ENCODE assay signal across 7 mouse cellular contexts in the genomic region with DNA sequence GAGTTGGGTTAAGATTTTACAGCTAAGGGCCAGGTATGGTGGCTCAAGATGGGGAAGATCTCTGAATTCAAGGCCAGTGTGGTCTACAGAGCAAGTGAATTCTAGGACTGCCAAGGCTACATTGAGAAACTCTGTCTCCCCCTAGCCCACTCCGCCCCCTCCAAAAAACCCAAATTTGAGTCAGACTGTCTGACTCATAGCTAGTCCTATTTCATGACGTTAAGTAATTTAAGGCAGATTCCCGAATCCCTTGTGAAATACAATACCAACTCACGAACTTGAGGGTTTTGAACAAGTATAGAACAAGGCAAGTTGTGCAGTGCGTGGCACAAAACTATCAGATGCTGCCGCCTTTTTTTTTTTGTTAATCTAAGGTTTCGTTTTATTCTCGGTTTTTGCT. TPM values are rescaled to one million over a fixed set of nuclear protein-coding genes. Genes with fewer than 3 reads are reported as not detected.
DNase-seq lines count a peak whose midpoint lies in the region; ATAC-seq and TF ChIP-seq lines count a peak whose summit lies in the region.

No protein-coding gene starts in this region.

- H3K4me3 ChIP-seq in lung, postnatal 0 days (ENCODE audit: low read depth, low read length): peak overlapping the region; percentile 95
- H3K4me3 ChIP-seq in embryonic facial prominence, embryonic 15.5 days (replicated peaks): peak overlapping the region; percentile 64
- H3K4me3 ChIP-seq in limb, embryonic 13.5 days: peak overlapping the region; percentile 84
- peak overlapping the region; percentile 91 for H3K4me3 ChIP-seq in stomach, embryonic 16.5 days (replicated peaks; ENCODE audit: low read length)

- no peak for TF ChIP-seq CTCF in lung, postnatal 0 days (IDR thresholded peaks at IDR 0.05)

- no peaks in the 10 kb centered on the region for H3K9me3 ChIP-seq in lung, postnatal 0 days (ENCODE audit: low read length)
- no peaks in the 10 kb centered on the region for H3K9me3 ChIP-seq in embryonic facial prominence, embryonic 15.5 days (replicated peaks)
- H3K9me3 ChIP-seq in limb, embryonic 13.5 days: no peaks in the 10 kb centered on the region
- H3K9me3 ChIP-seq in stomach, embryonic 16.5 days (replicated peaks; ENCODE audit: control insufficient read depth, low read length): no peaks in the 10 kb centered on the region

- ATAC-seq in lung, postnatal 0 days: no peak
- no peak for ATAC-seq in embryonic facial prominence, embryonic 15.5 days (ENCODE audit: insufficient number of reproducible peaks, low FRiP score, low TSS enrichment, low read depth)
- ATAC-seq in limb, embryonic 13.5 days (ENCODE audit: low FRiP score, low read depth): no peak
- ATAC-seq in stomach, embryonic 16.5 days (ENCODE audit: insufficient read depth, low FRiP score): no peak

- H3K27me3 ChIP-seq in lung, postnatal 0 days (replicated peaks; ENCODE audit: insufficient read depth, low read length): no peaks in the 10 kb centered on the region; the same call in 1 of the 2 replicates
- H3K27me3 ChIP-seq in embryonic facial prominence, embryonic 15.5 days: 0 out of 2 replicates have a peak, but pooled peaks cover 3% of the 10 kb centered on the region
- H3K27me3 ChIP-seq in limb, embryonic 13.5 days: peaks cover 5% of the 10 kb centered on the region; the same call in 1 of the 2 replicates
- H3K27me3 ChIP-seq in stomach, embryonic 16.5 days (ENCODE audit: control insufficient read depth, insufficient read depth, low read length): no peaks in the 10 kb centered on the region

- WGBS in lung, postnatal 0 days: 53% methylated on average over 8 of the region's 8 CpGs
- WGBS in embryonic facial prominence, embryonic 15.5 days: 41% methylated on average over 8 of the region's 8 CpGs
- WGBS in limb, embryonic 13.5 days: 38% methylated on average over 8 of the region's 8 CpGs
- WGBS in stomach, embryonic 16.5 days: 46% methylated on average over 8 of the region's 8 CpGs

- H3K27ac ChIP-seq in lung, postnatal 0 days (ENCODE audit: low read length): no peak overlapping the region
- H3K27ac ChIP-seq in embryonic facial prominence, embryonic 15.5 days (replicated peaks): peak overlapping the region; percentile 61
- H3K27ac ChIP-seq in limb, embryonic 13.5 days: no peak overlapping the region; the same call in 1 of the 2 replicates
- H3K27ac ChIP-seq in stomach, embryonic 16.5 days (ENCODE audit: low read length): peak overlapping the region; percentile 74; the same call in 1 of the 2 replicates

- no peak for TF ChIP-seq EP300 in lung, postnatal 0 days (IDR thresholded peaks at IDR 0.05)

- H3K4me2 ChIP-seq in lung, postnatal 0 days (replicated peaks; ENCODE audit: low read depth, low read length): peak overlapping the region; percentile 72
- H3K4me2 ChIP-seq in embryonic facial prominence, embryonic 15.5 days (replicated peaks): peak overlapping the region; percentile 90
- peak overlapping the region; percentile 80 for H3K4me2 ChIP-seq in limb, embryonic 13.5 days (replicated peaks)
- H3K4me2 ChIP-seq in stomach, embryonic 16.5 days (ENCODE audit: low read depth, low read length): peak overlapping the region; percentile 95

- H3K36me3 ChIP-seq in lung, postnatal 0 days (ENCODE audit: insufficient read depth, low read length): no peaks in the 10 kb centered on the region
- peaks cover 14% of the 10 kb centered on the region; the same call in 1 of the 2 replicates for H3K36me3 ChIP-seq in embryonic facial prominence, embryonic 15.5 days
- peaks cover 14% of the 10 kb centered on the region for H3K36me3 ChIP-seq in limb, embryonic 13.5 days
- H3K36me3 ChIP-seq in stomach, embryonic 16.5 days (ENCODE audit: control insufficient read depth, insufficient read depth, low read length): peaks cover under 1% of the 10 kb centered on the region; the same call in 1 of the 2 replicates

- H3K4me1 ChIP-seq in lung, postnatal 0 days (ENCODE audit: insufficient read depth, low read depth, low read length): peaks cover 7% of the 10 kb centered on the region
- H3K4me1 ChIP-seq in embryonic facial prominence, embryonic 15.5 days: peaks cover 19% of the 10 kb centered on the region
- H3K4me1 ChIP-seq in limb, embryonic 13.5 days: peaks cover 13% of the 10 kb centered on the region
- peaks cover 16% of the 10 kb centered on the region for H3K4me1 ChIP-seq in stomach, embryonic 16.5 days (ENCODE audit: control insufficient read depth, insufficient read depth, low read length)

- DNase-seq in lung, postnatal 0 days (ENCODE audit: low spot score): no peak
- no peak for DNase-seq in lung, postnatal 14 days
- DNase-seq in gastrocnemius, postnatal 25 days: no peak
- DNase-seq in spleen, postnatal 10 days (ENCODE audit: low spot score in 2 of 2): no peak

- H3K9ac ChIP-seq in lung, postnatal 0 days (replicated peaks; ENCODE audit: low read depth): no peak overlapping the region
- H3K9ac ChIP-seq in embryonic facial prominence, embryonic 15.5 days: no peak overlapping the region
- peak overlapping the region; percentile 82 for H3K9ac ChIP-seq in limb, embryonic 13.5 days
- H3K9ac ChIP-seq in stomach, embryonic 16.5 days (ENCODE audit: low read length): peak overlapping the region; percentile 89

RNA-seq across cellular contexts. Expression of gene Snf8, which starts 0.6 kb away (rescaled TPM):
- 72.9 and 77.9 TPM in 2 replicates for polyA plus RNA-seq in lung, postnatal 0 days (2015; fragmentation: Nextera tagmentation; extraction: Ambion mirVana)
- 100 and 103 TPM in 2 replicates for polyA plus RNA-seq in embryonic facial prominence, embryonic 15.5 days (2015; fragmentation: Nextera tagmentation; extraction: Ambion mirVana)
- polyA plus RNA-seq in limb, embryonic 13.5 days (2015; fragmentation: Nextera tagmentation; extraction: Ambion mirVana): 95.0 and 98.4 TPM in 2 replicates
- polyA plus RNA-seq in stomach, embryonic 16.5 days (2015; fragmentation: Nextera tagmentation; extraction: Ambion mirVana): 80.5 and 92.6 TPM in 2 replicates
- 10 to 100 TPM; 31.1 to 31.8 TPM for total RNA-seq in gastrocnemius, postnatal 25 days (2021)

RNA-seq across cellular contexts. Expression of gene Gip, which starts 9.8 kb away (rescaled TPM):
- not detected in 2 replicates for polyA plus RNA-seq in lung, postnatal 0 days (2015; fragmentation: Nextera tagmentation; extraction: Ambion mirVana)
- polyA plus RNA-seq in embryonic facial prominence, embryonic 15.5 days (2015; fragmentation: Nextera tagmentation; extraction: Ambion mirVana): not detected in 2 replicates
- polyA plus RNA-seq in limb, embryonic 13.5 days (2015; fragmentation: Nextera tagmentation; extraction: Ambion mirVana): not detected in 2 replicates
- 2.5 and 5.3 TPM in 2 replicates for polyA plus RNA-seq in stomach, embryonic 16.5 days (2015; fragmentation: Nextera tagmentation; extraction: Ambion mirVana)
- not detected for total RNA-seq in gastrocnemius, postnatal 25 days (2021)

RNA-seq across cellular contexts. Expression of gene Igf2bp1, which starts 28.4 kb away (rescaled TPM):
- polyA plus RNA-seq in lung, postnatal 0 days (2015; fragmentation: Nextera tagmentation; extraction: Ambion mirVana): 4.3 and 6.1 TPM in 2 replicates
- polyA plus RNA-seq in embryonic facial prominence, embryonic 15.5 days (2015; fragmentation: Nextera tagmentation; extraction: Ambion mirVana): 33.0 and 38.6 TPM in 2 replicates
- 83.4 and 85.7 TPM in 2 replicates for polyA plus RNA-seq in limb, embryonic 13.5 days (2015; fragmentation: Nextera tagmentation; extraction: Ambion mirVana)
- 24.1 and 26.7 TPM in 2 replicates for polyA plus RNA-seq in stomach, embryonic 16.5 days (2015; fragmentation: Nextera tagmentation; extraction: Ambion mirVana)
- not detected for total RNA-seq in gastrocnemius, postnatal 25 days (2021)

RNA-seq across cellular contexts. Expression of gene Ube2z, which starts 31.1 kb away (rescaled TPM):
- polyA plus RNA-seq in lung, postnatal 0 days (2015; fragmentation: Nextera tagmentation; extraction: Ambion mirVana): 29.6 and 31.6 TPM in 2 replicates
- 46.3 and 47.1 TPM in 2 replicates for polyA plus RNA-seq in embryonic facial prominence, embryonic 15.5 days (2015; fragmentation: Nextera tagmentation; extraction: Ambion mirVana)
- 39.2 and 41.4 TPM in 2 replicates for polyA plus RNA-seq in limb, embryonic 13.5 days (2015; fragmentation: Nextera tagmentation; extraction: Ambion mirVana)
- polyA plus RNA-seq in stomach, embryonic 16.5 days (2015; fragmentation: Nextera tagmentation; extraction: Ambion mirVana): 32.6 and 34.0 TPM in 2 replicates
- 10 to 100 TPM; 15.0 to 15.6 TPM for total RNA-seq in gastrocnemius, postnatal 25 days (2021)

RNA-seq across cellular contexts. Expression of gene Atp5g1, which starts 41.4 kb away (rescaled TPM):
- polyA plus RNA-seq in lung, postnatal 0 days (2015; fragmentation: Nextera tagmentation; extraction: Ambion mirVana): 324 and 382 TPM in 2 replicates
- 530 and 547 TPM in 2 replicates for polyA plus RNA-seq in embryonic facial prominence, embryonic 15.5 days (2015; fragmentation: Nextera tagmentation; extraction: Ambion mirVana)
- 424 and 500 TPM in 2 replicates for polyA plus RNA-seq in limb, embryonic 13.5 days (2015; fragmentation: Nextera tagmentation; extraction: Ambion mirVana)
- 693 and 716 TPM in 2 replicates for polyA plus RNA-seq in stomach, embryonic 16.5 days (2015; fragmentation: Nextera tagmentation; extraction: Ambion mirVana)
- total RNA-seq in gastrocnemius, postnatal 25 days (2021): 1,000 to 10,000 TPM; 1,455 to 1,686 TPM

Comparison
In these comparisons a context has a peak if more than half of its experiments do, and no peak if none do; other contexts are left out.
1. H3K27ac ChIP-seq: peak in embryonic facial prominence, embryonic 15.5 days (single experiment) and stomach, embryonic 16.5 days (single experiment); none in lung, postnatal 0 days (single experiment) and limb, embryonic 13.5 days (single experiment).
2. H3K9ac ChIP-seq: peak in limb, embryonic 13.5 days (single experiment) and stomach, embryonic 16.5 days (single experiment); none in lung, postnatal 0 days (single experiment) and embryonic facial prominence, embryonic 15.5 days (single experiment).
3. Peak in every context shown above with its lines, with median percentiles within 50 percentile points of each other: H3K4me2 ChIP-seq and H3K4me3 ChIP-seq.